Mouse (Mus musculus) cortical plate, adult 2 months (tissue): Measurements from ENCODE around the gene Elp4.

Experiments
- CTCF ChIP-seq: fragments of 200-500 bp; IDR thresholded peaks from 2 replicates; pipeline ENCODE4 v1.5.1; 2011; ENCODE audit warnings: mild to moderate bottlenecking, control low read depth, low read length; ENCODE audit not compliant: insufficient read depth; ENCODE audit errors: extremely low read depth
- POLR2A ChIP-seq: fragments of 200-500 bp; IDR thresholded peaks from 2 replicates; pipeline ENCODE4 v1.6.1; 2011; ENCODE audit warnings: mild to moderate bottlenecking, low read length, control low read depth; ENCODE audit not compliant: insufficient read depth; ENCODE audit errors: extremely low read depth

DNA sequence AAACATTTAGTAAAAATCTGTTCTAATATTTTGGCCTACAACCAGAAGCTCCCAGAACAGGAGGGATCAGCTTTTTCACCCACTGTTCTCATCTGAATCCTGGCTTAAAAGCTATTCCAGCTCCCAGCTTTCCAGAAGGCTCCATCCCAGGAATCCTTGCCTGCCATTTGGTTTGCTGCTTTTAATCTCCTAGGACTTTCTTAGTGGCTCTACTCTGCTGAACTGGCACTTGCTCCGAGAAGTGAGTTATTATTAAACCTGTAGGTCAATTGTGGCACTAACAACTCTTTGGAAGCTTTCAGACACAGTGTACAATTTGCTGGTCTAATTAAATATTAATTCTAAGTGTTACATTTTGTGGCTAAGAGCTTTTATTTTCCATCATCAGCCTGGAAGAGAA lies 103.7 kb downstream of the Elp4 start:
- TF ChIP-seq CTCF = no peak
- TF ChIP-seq POLR2A = no peak
